Mouse (Mus musculus) heart, postnatal 0 days (tissue): Measurements from ENCODE around the gene Atf7ip2. TPM values are rescaled to one million over a fixed set of nuclear protein-coding genes. Genes with fewer than 3 reads are reported as not detected.

Experiments used
- ATAC-seq: fragments of 200-750 bp; cut with Nextera tagmentation; 2 replicates; pipeline ENCODE4 v1.8.0; 2017; ENCODE audit warnings: low read depth, moderate number of reproducible peaks, moderate library complexity; ENCODE audit not compliant: insufficient read depth
- DNase-seq: peaks from one replicate; pipeline ENCODE4 v3.0.0-alpha.2; 2016; ENCODE audit warnings: low spot score
- H3K27ac ChIP-seq: fragments of 300-500 bp; sonication (generic); 2 replicates; pipeline ENCODE4 v1.5.1; 2014; ENCODE audit warnings: low read depth, mild to moderate bottlenecking
- H3K27me3 ChIP-seq: fragments of 300-500 bp; sonication (generic); 2 replicates; pipeline ENCODE4 v1.6.1; 2014; ENCODE audit warnings: low read length, mixed read lengths; ENCODE audit not compliant: control insufficient read depth, insufficient read depth
- H3K36me3 ChIP-seq: fragments of 300-500 bp; sonication (generic); replicated peaks from 2 replicates; pipeline ENCODE4 v1.6.1; 2014; ENCODE audit warnings: low read length, mixed read lengths; ENCODE audit not compliant: control insufficient read depth, insufficient read depth
- H3K4me1 ChIP-seq: fragments of 300-500 bp; sonication (generic); 2 replicates; pipeline ENCODE4 v1.6.1; 2014; ENCODE audit warnings: antibody characterized with exemption; ENCODE audit not compliant: control insufficient read depth, insufficient read depth
- H3K4me2 ChIP-seq: fragments of 300-500 bp; sonication (generic); 2 replicates; pipeline ENCODE4 v1.6.1; 2014; ENCODE audit warnings: low read depth, mild to moderate bottlenecking, low read length, moderate library complexity
- H3K4me3 ChIP-seq: fragments of 300-500 bp; sonication (generic); 2 replicates; pipeline ENCODE4 v1.5.1; 2014; ENCODE audit warnings: low read depth, low read length
- H3K9ac ChIP-seq: fragments of 300-500 bp; sonication (generic); replicated peaks from 2 replicates; pipeline ENCODE4 v1.6.1; 2014; ENCODE audit warnings: low read depth, low read length, mixed read lengths
- H3K9me3 ChIP-seq: fragments of 300-500 bp; sonication (generic); replicated peaks from 2 replicates; pipeline ENCODE4 v1.6.1; 2016; ENCODE audit warnings: low read length; ENCODE audit not compliant: control insufficient read depth
- CTCF ChIP-seq: IDR thresholded peaks from 2 replicates; pipeline ENCODE4 v1.5.1; 2016; ENCODE audit warnings: antibody characterized with exemption, control low read depth, low read depth
- EP300 ChIP-seq: IDR thresholded peaks from 2 replicates; pipeline ENCODE4 v1.6.1; 2016; ENCODE audit warnings: antibody characterized with exemption, low read depth
- WGBS: fragments of 180-500 bp; shearing (Covaris S2); extraction: QIAGEN DNeasy Blood & Tissue Kit; methylation state at CpG from one replicate; pipeline ENCODE4 v1.1.7; 2014; 5-methylcytosine and 5-hydroxymethylcytosine counted together
- polyA plus RNA-seq: library from polyadenylated mRNA; unstranded; fragments of >200 nt; fragmentation: Nextera tagmentation; extraction: Ambion mirVana; gene quantifications from 2 replicates; pipeline ENCODE4 v1.2.1, GENCODE M21; 2015
- total RNA-seq: library from RNA; depleted of rRNA; stranded (reverse); fragments of >200 nt; gene quantifications from 2 replicates; pipeline ENCODE4 v1.2.3, GENCODE M21; 2014; ENCODE audit warnings: low replicate concordance

Atf7ip2 gene
- total and polyA plus RNA-seq, 2 experiments from 2014 or later = 0.10 TPM; not detected in 1

DNA sequence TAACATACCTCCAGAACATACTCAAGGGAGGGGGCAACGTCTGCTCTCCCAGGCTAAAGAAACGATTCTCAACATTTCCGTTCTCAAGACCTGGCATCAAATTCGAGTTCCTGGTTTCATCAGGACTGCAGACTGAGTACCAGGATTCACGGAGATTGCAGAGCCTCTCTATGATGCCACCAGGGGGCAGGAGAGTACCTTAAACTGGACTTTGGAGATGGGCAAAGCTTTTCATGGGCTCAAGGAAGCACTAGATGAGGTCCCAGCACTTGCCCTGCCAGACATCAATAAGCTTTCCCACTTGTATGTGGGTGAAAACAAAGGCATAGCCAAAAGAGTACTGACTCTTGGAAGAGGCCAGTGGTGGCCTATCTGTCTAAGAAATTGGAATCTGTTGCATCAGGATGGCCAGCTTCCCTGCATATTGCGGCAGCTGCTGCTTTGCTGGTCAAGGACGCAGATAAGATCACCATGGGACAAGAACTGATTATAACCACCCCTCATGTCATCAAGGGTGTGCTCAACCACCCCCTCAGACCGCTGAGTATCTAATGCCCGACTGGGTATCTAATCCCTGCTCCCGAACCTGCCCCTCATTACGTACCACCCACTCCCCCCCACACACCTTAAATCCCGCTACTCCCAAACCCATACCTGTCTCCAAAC is 87.9 kb downstream of the Atf7ip2 start:
- no peaks in the 10 kb centered on the region for H3K9me3 ChIP-seq
- WGBS = 39% methylated on average over 12 of the region's 12 CpGs
- H3K4me1 ChIP-seq = no peaks in the 10 kb centered on the region
- no peak for TF ChIP-seq EP300
- peak; percentile 96 for TF ChIP-seq CTCF
- H3K27ac ChIP-seq = no peak overlapping the region
- no peak overlapping the region for H3K4me3 ChIP-seq
- H3K9ac ChIP-seq = no peak overlapping the region
- peaks cover 34% of the 10 kb centered on the region for H3K36me3 ChIP-seq
- DNase-seq (peak; percentile 79), ATAC-seq (peak; percentile 62)
- H3K4me2 ChIP-seq = no peak overlapping the region
- no peaks in the 10 kb centered on the region for H3K27me3 ChIP-seq

DNA sequence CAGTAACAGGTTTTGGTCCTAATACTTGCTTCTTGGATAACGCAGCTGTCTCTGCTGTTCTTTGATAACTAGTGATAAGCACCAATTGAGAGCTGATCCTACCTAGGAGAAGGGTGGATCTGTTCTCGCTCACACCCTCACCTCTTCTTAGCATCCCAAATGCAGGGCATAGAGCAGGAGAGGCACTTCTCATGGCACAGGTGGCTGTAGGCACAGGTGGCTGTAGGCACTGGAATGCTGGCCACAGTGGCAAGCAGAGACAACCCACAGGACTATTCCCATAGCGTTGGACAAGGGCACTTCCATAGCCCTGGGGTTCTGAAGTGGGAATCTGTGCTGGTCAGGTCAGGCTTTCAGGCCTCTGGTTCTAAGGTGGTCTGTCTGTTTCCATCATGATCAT is 89.4 kb downstream of the Atf7ip2 start:
- no peak for DNase-seq
- 78% methylated on average over 3 of the region's 3 CpGs for WGBS
- Histone ChIP-seq H3K27ac (no peak overlapping the region), H3K4me3 (no peak overlapping the region), H3K4me2 (no peak overlapping the region), H3K27me3 (no peaks in the 10 kb centered on the region), H3K4me1 (peaks cover 6% of the 10 kb centered on the region; the same call in 1 of the 2 replicates), H3K36me3 (peaks cover 39% of the 10 kb centered on the region), H3K9ac (no peak overlapping the region), H3K9me3 (no peaks in the 10 kb centered on the region)
- ATAC-seq = no peak
- TF ChIP-seq CTCF = no peak
- no peak for TF ChIP-seq EP300

DNA sequence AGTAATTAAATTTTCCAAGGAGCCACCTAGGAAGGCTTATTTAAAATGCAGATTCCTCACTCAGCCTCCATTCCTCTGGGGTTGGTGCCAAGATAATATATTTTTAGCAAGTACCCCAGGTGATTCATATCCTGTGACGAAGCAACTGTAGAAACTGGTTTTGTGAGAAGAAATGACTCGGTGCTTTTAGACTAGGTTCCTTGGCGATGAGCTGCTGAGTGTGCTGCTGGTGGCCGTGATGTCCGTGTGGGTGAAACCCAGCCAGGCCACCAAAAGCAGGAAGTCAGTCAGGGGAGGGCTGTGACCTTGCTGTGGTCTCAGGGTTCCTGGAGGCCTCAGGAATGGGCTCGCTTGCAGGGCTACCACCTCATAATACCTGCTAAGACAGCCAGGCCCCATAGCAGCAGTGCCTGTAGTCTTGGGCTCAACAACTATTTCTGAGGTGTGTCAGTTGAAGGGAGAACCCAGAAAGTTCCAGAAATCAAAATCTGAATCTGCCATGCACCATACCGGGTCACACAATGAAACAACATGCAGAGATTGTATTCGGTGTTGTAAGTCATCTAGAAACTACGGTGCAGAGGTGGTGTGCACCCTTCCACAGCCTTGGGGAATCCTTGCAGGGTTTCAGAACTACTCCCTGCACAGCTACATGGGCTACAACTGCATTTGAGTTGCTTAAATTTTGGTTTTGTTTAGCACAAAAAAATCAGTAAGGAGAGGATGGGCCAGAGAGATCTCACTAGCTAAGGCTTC is 94.2 kb downstream of the Atf7ip2 start:
- WGBS = 56% methylated on average over 9 of the region's 9 CpGs
- ATAC-seq (no peak), DNase-seq (no peak)
- Histone ChIP-seq H3K9me3 (no peaks in the 10 kb centered on the region), H3K4me1 (peaks cover 8% of the 10 kb centered on the region; the same call in 1 of the 2 replicates), H3K4me2 (no peak overlapping the region), H3K36me3 (peaks cover 69% of the 10 kb centered on the region), H3K9ac (no peak overlapping the region), H3K27me3 (no peaks in the 10 kb centered on the region), H3K4me3 (no peak overlapping the region), H3K27ac (peak overlapping the region; percentile 53)
- no peak for TF ChIP-seq CTCF
- no peak for TF ChIP-seq EP300

DNA sequence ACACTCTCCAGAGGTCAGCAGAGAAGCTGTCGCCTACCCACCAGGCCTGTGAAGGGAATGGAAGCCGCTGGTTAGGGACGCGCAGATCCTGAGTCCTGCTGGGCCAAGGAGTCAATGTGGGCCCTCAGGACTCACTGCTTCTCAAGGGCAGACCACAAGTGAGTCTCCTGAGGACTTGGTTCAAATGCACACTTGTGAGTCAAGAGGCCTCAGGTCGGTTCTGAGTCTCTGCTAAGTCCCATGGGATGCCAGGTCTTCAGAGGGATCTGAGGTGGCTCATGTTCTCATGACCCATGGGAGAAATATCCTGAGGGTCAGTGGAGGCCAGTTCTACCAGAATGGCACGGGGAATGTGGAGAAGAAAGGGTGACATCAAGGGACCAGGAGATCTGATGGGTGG is 95.6 kb downstream of the Atf7ip2 start:
- no peak for ATAC-seq
- H3K36me3 ChIP-seq = peaks cover 60% of the 10 kb centered on the region
- no peak overlapping the region for H3K27ac ChIP-seq
- H3K4me1 ChIP-seq = peaks cover 8% of the 10 kb centered on the region; the same call in 1 of the 2 replicates
- no peak for DNase-seq
- 90% methylated on average over 6 of the region's 6 CpGs for WGBS
- no peak overlapping the region for H3K4me3 ChIP-seq
- H3K9me3 ChIP-seq = no peaks in the 10 kb centered on the region
- H3K4me2 ChIP-seq = no peak overlapping the region
- TF ChIP-seq CTCF (no peak), EP300 (no peak)
- H3K27me3 ChIP-seq = no peaks in the 10 kb centered on the region
- no peak overlapping the region for H3K9ac ChIP-seq

GRCm38 (mm10) chr16:10297696-10298644 is 105.5 kb downstream of the Atf7ip2 start:
- H3K36me3 ChIP-seq = no peaks in the 10 kb centered on the region
- no peak overlapping the region for H3K4me2 ChIP-seq
- H3K9me3 ChIP-seq = no peaks in the 10 kb centered on the region
- no peak overlapping the region for H3K27ac ChIP-seq
- H3K27me3 ChIP-seq = no peaks in the 10 kb centered on the region
- DNase-seq (no peak), ATAC-seq (no peak)
- TF ChIP-seq EP300 (no peak), CTCF (no peak)
- 72% methylated on average over 10 of the region's 10 CpGs for WGBS
- no peak overlapping the region for H3K4me3 ChIP-seq
- H3K9ac ChIP-seq = no peak overlapping the region
- H3K4me1 ChIP-seq = peaks cover 15% of the 10 kb centered on the region; the same call in 1 of the 2 replicates
